Mouse (Mus musculus) cortical plate, adult 2 months (tissue): ENCODE measurements around the gene Kifc1.

Source experiments
- CTCF ChIP-seq: fragments of 200-500 bp; IDR thresholded peaks from 2 replicates; pipeline ENCODE4 v1.5.1; 2011; ENCODE audit warnings: mild to moderate bottlenecking, control low read depth, low read length; ENCODE audit not compliant: insufficient read depth; ENCODE audit errors: extremely low read depth
- POLR2A ChIP-seq: fragments of 200-500 bp; IDR thresholded peaks from 2 replicates; pipeline ENCODE4 v1.6.1; 2011; ENCODE audit warnings: mild to moderate bottlenecking, low read length, control low read depth; ENCODE audit not compliant: insufficient read depth; ENCODE audit errors: extremely low read depth

DNA sequence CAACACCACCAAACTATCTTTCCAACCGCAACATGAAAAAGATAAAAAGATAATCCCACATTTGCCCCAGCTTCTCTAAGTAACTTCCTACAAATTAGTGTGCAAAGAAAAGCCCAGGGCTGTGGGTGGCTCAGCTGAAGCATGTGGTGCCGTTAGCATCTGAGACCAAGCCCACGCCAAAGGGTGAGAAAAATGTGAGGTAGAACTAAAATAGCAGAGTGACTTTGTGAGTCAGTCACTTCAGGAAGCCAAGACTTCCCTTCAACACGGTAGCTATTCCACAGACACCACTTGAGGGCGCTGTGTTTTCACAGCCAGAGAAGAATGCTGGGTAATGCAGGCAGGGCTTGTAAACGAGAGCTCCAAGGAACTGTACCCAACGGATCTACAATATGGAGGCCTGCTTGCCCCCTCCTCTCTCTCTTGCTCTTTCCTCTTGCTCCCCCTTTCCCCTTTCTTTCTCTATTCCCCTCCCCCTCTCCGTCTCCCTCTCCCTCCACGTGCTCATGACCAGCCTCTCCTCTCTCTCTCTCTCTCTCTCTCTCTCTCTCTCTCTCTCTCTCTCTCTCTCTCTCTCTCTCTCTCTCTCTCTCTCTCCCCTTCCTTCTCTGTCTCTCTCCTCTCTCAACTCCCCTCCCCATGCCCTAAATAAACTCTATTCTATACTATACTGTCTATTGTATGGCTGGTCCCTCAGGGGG lies 25.0 kb downstream of the Kifc1 start:
- TF ChIP-seq POLR2A, result no peak
- peak; percentile 72 for TF ChIP-seq CTCF
